Mouse (Mus musculus) right cerebral cortex, postnatal 10 days (tissue): ENCODE measurements around the gene Pde4a.
"Not testable (repeated sequence)": the region's sequence is repeated elsewhere in the genome, so short reads cannot be mapped to it uniquely, and the experiment has no call there.

ENCODE experiments used
- DNase-seq, 2 experiments: peaks; one replicate each; pipeline ENCODE4 v3.0.0; 2021; ENCODE audit warnings: low spot score in 2 of 2

Pde4a gene

GRCm38 (mm10) chr9:21219820-21220219 is 54.3 kb downstream of the Pde4a start:
- no peak for DNase-seq

- peak; percentile 92 to 93 for DNase-seq
Measured at GRCm38 (mm10) chr9:21220490-21221382, 55.2 kb downstream of the Pde4a start.

DNA sequence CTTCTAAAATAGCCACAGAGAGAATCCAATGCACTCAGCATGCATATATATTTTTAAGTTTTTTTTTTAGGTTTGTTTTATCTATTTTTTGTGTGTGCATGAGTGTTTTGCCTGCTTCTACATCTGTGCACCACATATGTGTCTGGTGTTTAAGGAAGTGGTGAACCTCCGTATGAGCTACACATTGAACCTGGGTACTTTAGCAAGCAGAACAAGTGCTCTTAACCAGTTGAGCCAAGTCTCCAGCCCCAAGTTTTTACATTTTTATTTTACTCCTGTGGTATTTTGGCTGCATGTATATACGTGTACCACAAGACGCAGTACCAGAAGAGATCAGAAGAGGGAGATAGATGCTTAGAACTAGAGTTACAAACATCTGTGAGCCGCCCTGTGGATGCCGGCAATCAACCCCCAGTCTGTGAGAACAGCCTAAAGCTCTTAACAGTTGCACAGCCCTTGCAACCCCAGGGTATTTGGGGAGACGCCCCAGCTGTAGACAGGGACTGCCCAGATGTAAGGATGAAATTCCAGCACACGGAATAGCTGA is 55.9 kb downstream of the Pde4a start:
- no peak for DNase-seq

DNA sequence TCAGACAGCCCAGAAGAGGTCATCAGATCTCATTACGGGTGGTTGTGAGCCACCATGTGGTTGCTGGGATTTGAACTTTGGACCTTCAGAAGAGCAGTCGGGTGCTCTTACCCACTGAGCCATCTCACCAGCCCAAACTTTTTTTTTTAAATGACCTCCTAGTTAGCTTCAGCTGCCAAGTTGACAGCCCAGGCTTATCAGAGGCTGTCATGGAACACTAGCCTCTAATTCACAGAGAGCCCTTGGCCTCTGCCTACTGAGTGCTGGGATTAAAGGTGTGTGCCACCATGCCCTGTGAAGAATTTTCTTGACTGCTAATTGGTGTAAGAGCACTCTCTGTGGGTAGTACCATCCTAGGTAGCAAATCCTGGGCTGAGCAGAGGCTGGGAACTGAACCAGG is 58.0 kb downstream of the Pde4a start:
- not testable (repeated sequence) for DNase-seq

GRCm38 (mm10) chr9:21223906-21224305 is 58.4 kb downstream of the Pde4a start:
- no peak for DNase-seq

GRCm38 (mm10) chr9:21224576-21225414 is 59.3 kb downstream of the Pde4a start:
- DNase-seq, result no peak

GRCm38 (mm10) chr9:21225415-21225758 is 59.9 kb downstream of the Pde4a start:
- DNase-seq, result no peak

- DNase-seq, result no peak
Measured at GRCm38 (mm10) chr9:21227342-21227741, 61.8 kb downstream of the Pde4a start.

DNA sequence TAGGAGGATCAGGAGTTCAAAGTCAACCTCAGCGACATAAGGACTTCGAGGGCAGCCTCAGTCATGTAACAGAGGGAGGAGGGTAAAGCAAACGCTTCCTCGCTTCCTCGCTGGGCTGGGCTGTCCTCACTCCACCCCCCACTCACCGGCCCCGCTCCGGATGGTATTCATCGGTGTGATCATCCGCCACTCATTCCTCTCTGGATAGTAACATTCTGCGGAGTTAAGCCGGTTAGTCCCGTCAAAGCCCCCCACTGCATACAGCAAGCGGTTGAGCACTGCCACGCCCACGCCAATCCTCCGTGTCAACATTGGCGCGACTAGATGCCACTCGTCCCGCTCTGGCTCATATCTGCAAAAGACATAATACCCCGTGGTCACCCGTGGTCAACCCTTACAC is 66.0 kb downstream of the Pde4a start:
- no peak for DNase-seq

GRCm38 (mm10) chr9:21232867-21233266 is 67.4 kb downstream of the Pde4a start:
- no peak for DNase-seq

DNA sequence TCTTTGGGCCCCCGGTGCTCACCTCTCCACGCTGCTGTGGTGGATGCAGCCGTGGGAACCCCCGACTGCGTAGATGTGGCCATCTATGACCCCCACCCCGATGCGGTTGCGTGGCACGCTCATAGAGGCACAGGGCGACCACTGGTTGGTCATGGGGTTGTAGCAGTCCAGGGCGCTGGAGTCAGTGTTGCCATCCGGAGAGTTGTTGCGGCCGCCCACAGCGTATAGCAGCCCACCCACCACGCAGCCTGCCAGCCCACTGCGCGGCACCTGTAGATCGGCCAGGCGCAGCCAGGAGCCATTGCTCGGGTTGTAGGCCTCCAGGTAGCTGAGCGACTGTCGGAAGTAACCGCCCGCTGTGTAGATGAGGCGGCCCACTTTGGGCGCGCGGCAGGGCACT is 67.9 kb downstream of the Pde4a start:
- no peak for DNase-seq

DNA sequence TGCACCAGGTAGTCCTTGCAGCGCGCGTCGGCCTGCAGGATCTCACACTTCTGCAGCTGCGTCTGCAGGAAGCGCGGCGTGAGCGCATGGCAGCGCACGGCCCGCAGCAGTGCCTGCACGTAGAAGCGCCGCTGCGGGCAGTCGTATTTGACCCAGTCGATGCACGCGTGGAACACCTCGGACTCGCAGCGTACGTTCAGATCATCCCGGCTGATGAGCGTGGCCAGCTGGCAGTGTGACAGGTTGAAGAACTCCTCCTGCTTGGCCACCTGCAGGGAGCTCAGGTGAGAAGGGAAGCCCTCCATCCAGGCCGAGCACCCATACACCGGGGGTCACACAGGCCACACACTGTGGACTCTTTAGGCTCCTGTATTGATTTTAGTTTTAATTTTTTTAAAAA is 68.3 kb downstream of the Pde4a start:
- no peak for DNase-seq

GRCm38 (mm10) chr9:21235341-21235740 is 69.8 kb downstream of the Pde4a start:
- DNase-seq, result no peak

DNA sequence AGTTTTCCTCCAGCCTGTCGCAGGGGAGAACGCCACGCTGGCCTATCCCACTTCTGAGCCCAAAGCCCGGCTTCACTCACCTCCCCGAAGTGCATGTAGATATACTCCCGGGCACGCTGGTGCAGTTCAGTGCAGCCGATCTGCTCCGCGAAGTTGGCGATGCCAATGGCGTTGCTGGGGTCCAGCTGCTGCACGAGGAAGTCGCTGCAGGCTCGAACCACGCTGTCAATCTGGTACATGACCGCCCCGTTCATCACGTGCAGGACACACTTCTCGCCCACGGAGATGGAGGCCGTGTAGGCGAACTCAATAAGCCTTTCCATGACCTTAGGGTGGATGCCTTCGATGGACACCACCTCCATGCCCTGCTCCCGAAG is 71.5 kb downstream of the Pde4a start:
- DNase-seq, result no peak

- peak; percentile 53 to 54 for DNase-seq
Measured at GRCm38 (mm10) chr9:21237368-21238003, 72.0 kb downstream of the Pde4a start.

GRCm38 (mm10) chr9:21238004-21238732 is 72.7 kb downstream of the Pde4a start:
- DNase-seq, result no peak

GRCm38 (mm10) chr9:21238733-21239464 is 73.4 kb downstream of the Pde4a start, which contains the start of gene Keap1:
Keap1 (minus strand) TSS chr9:21239361.
- peak; percentile 81 to 82 for DNase-seq

DNA sequence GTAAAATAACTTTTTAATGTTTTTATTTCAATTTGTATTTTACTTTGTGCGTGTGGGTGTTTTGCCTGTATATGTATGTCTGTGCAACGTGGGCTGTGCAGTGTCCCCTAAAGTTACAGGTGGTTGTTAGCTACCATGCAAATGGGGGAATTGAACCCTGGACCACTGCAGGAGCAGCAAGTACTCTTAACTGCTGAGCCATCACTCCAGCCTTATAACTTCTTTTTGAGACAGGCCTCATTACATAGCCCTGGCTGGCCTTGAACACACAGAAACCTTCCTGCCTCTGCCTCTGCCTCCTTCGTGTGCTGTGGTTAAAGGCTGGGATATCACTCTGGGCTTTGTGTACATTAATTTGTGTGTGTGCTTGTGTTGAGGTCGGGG is 73.9 kb downstream of the Pde4a start:
- DNase-seq, result peak in 1 of 2 experiments; percentile 24

DNA sequence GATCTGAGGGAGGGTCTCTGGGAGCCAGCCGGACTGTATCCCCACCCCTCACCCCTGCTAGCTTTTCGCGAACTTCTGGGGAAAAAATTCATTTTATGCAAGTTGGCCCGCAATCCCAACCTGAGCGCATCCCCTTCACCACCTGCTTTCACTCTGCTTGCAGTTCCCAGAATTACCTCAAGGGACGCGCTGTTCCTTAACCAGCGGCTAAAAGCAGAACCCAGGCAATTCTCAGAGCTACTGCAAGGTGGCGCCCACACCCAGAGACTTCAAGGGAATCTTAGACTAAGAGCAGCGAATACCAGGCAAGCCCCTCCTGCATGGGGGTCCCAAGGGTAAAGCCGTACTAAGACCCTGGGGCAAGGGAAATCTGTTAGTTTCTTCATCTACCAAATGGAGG is 75.8 kb downstream of the Pde4a start:
- peak; percentile 76 to 85 for DNase-seq

DNA sequence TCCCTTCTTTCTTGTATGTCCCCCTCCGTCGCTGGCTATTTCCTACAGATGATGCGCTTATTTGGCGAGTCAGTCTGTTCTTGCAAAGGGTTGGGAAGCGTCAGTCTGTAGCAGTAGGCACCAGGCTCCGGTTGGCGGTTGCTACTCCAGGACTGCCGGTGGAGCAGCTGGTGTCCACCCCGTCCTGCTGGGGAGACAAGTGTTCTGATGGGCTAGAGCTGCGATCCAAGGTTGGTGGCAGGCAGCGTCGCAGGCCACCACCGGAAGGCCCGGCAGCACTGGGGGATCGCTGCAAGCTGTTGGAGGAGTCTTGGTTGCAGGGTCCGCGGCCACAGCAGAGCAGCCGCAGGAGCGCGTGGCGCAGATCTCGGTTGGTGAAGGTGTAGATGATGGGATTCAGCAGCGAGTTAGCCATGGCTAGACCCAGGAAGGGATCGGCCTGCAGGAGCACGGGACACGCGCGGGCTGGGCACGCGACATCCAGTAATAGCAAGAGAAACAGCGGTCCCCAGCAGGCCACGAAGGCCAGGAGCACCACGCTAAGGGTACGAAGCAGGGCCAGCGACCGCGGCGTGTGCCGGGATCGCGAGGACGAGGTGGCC is 78.4 kb downstream of the Pde4a start:
- no peak for DNase-seq
